Mouse (Mus musculus): ENCODE measurements around the gene Xrcc2. TPM values are rescaled to one million over a fixed set of nuclear protein-coding genes. Genes with fewer than 3 reads are reported as not detected.
A peak's percentile ranks its signal among the peaks of the same experiment; 100 is the strongest.
"Not testable (repeated sequence)": the region's sequence is repeated elsewhere in the genome, so short reads cannot be mapped to it uniquely, and the experiment has no call there.

Xrcc2 gene
- polyA plus RNA-seq, 1 experiment from 2014 or later, result 9.5 TPM

GRCm38 (mm10) chr5:25723016-25723415 lies 17.4 kb upstream of the Xrcc2 start:
- 76% methylated on average over 2 of the region's 2 CpGs for WGBS
- H3K4me2 ChIP-seq (replicated peaks), result no peak overlapping the region
- H3K4me3 ChIP-seq, result no peak overlapping the region
- no peaks in the 10 kb centered on the region for H3K27me3 ChIP-seq
- no peaks in the 10 kb centered on the region for H3K9me3 ChIP-seq (replicated peaks)
- no peak for ATAC-seq (ENCODE audit: low FRiP score)
- H3K27ac ChIP-seq, result no peak overlapping the region
- no peaks in the 10 kb centered on the region for H3K4me1 ChIP-seq
- H3K36me3 ChIP-seq, result no peaks in the 10 kb centered on the region
- H3K9ac ChIP-seq, result no peak overlapping the region

- no peaks in the 10 kb centered on the region for H3K36me3 ChIP-seq
- H3K9ac ChIP-seq, result no peak overlapping the region
- H3K27me3 ChIP-seq, result no peaks in the 10 kb centered on the region
- H3K27ac ChIP-seq, result no peak overlapping the region
- WGBS, result 85% methylated on average over 4 of the region's 4 CpGs
- H3K9me3 ChIP-seq (replicated peaks), result no peaks in the 10 kb centered on the region
- ATAC-seq (ENCODE audit: low FRiP score), result no peak
- H3K4me2 ChIP-seq (replicated peaks), result no peak overlapping the region
- no peak overlapping the region for H3K4me3 ChIP-seq
- no peaks in the 10 kb centered on the region for H3K4me1 ChIP-seq
Measured at GRCm38 (mm10) chr5:25719390-25719789, 13.8 kb upstream of the Xrcc2 start.

DNA sequence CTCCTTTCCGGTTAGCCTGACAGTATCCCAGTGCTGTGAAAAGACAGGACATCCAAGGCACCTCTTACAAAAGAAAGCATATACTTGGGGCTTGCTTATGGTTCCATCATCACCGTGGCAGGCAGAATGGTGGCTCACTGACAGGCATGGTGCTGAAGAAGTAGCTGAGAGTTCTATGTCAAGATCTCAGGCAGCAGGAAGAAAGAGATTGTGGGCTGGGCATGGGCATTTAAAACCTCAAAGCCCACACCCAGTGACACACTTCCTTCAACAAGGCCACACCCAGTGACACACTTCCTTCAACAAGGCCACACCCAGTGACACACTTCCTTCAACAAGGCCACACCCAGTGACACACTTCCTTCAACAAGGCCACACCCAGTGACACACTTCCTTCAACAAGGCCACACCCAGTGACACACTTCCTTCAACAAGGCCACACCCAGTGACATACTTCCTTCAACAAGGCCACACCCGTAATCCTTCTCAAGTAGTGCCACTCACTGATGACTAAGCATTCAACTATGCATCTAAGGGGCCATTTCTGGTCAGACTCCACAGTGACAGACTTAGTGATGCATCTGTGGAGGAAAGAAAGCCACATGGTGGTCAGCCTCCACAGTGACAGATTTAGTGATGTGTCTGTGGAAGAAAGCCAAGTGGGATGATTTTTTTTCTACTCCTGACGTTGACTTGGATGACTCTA lies 7.5 kb upstream of the Xrcc2 start:
- not testable (repeated sequence) for H3K9me3 ChIP-seq (replicated peaks); ATAC-seq (ENCODE audit: low FRiP score); H3K9ac ChIP-seq; H3K4me3 ChIP-seq; H3K27me3 ChIP-seq; H3K4me1 ChIP-seq; H3K36me3 ChIP-seq; H3K27ac ChIP-seq; H3K4me2 ChIP-seq (replicated peaks)
- WGBS, result 95% methylated on average over 4 of the region's 4 CpGs

- Histone ChIP-seq H3K4me3 (peak overlapping the region; percentile 86), H3K9me3 (replicated peaks) (no peaks in the 10 kb centered on the region), H3K27ac (peak overlapping the region; percentile 75), H3K9ac (peak overlapping the region; percentile 82), H3K4me2 (replicated peaks) (peak overlapping the region; percentile 68), H3K27me3 (no peaks in the 10 kb centered on the region), H3K36me3 (0 out of 2 replicates have a peak, but pooled peaks cover 9% of the 10 kb centered on the region), H3K4me1 (peaks cover 9% of the 10 kb centered on the region)
- peak; percentile 59 for ATAC-seq (ENCODE audit: low FRiP score)
- 23% methylated on average over 19 of the region's 19 CpGs for WGBS
Measured at GRCm38 (mm10) chr5:25704702-25705566, 691 bp downstream of the Xrcc2 start.

GRCm38 (mm10) chr5:25697941-25698340 lies 7.7 kb downstream of the Xrcc2 start:
- Histone ChIP-seq H3K27me3 (no peaks in the 10 kb centered on the region), H3K27ac (no peak overlapping the region), H3K4me2 (replicated peaks) (no peak overlapping the region), H3K9ac (no peak overlapping the region), H3K9me3 (replicated peaks) (no peaks in the 10 kb centered on the region), H3K36me3 (0 out of 2 replicates have a peak, but pooled peaks cover 9% of the 10 kb centered on the region), H3K4me3 (no peak overlapping the region), H3K4me1 (no peaks in the 10 kb centered on the region)
- ATAC-seq (ENCODE audit: low FRiP score), result no peak
- 86% methylated on average over 7 of the region's 7 CpGs for WGBS

- WGBS, result 94% methylated on average over 7 of the region's 7 CpGs
- Histone ChIP-seq H3K4me3 (no peak overlapping the region), H3K4me2 (replicated peaks) (no peak overlapping the region), H3K9me3 (replicated peaks) (no peaks in the 10 kb centered on the region), H3K4me1 (no peaks in the 10 kb centered on the region), H3K9ac (no peak overlapping the region), H3K36me3 (peaks cover 10% of the 10 kb centered on the region), H3K27ac (no peak overlapping the region), H3K27me3 (no peaks in the 10 kb centered on the region)
- no peak for ATAC-seq (ENCODE audit: low FRiP score)
Measured at GRCm38 (mm10) chr5:25696256-25696655, 9.4 kb downstream of the Xrcc2 start.

GRCm38 (mm10) chr5:25695786-25696185 lies 9.8 kb downstream of the Xrcc2 start:
- no peaks in the 10 kb centered on the region for H3K4me1 ChIP-seq
- H3K27me3 ChIP-seq, result no peaks in the 10 kb centered on the region
- no peak overlapping the region for H3K4me2 ChIP-seq (replicated peaks)
- ATAC-seq (ENCODE audit: low FRiP score), result no peak
- no peak overlapping the region for H3K9ac ChIP-seq
- no peaks in the 10 kb centered on the region for H3K9me3 ChIP-seq (replicated peaks)
- no peak overlapping the region for H3K4me3 ChIP-seq
- WGBS, result 82% methylated on average over 6 of the region's 6 CpGs
- no peak overlapping the region for H3K27ac ChIP-seq
- peaks cover 15% of the 10 kb centered on the region for H3K36me3 ChIP-seq

DNA sequence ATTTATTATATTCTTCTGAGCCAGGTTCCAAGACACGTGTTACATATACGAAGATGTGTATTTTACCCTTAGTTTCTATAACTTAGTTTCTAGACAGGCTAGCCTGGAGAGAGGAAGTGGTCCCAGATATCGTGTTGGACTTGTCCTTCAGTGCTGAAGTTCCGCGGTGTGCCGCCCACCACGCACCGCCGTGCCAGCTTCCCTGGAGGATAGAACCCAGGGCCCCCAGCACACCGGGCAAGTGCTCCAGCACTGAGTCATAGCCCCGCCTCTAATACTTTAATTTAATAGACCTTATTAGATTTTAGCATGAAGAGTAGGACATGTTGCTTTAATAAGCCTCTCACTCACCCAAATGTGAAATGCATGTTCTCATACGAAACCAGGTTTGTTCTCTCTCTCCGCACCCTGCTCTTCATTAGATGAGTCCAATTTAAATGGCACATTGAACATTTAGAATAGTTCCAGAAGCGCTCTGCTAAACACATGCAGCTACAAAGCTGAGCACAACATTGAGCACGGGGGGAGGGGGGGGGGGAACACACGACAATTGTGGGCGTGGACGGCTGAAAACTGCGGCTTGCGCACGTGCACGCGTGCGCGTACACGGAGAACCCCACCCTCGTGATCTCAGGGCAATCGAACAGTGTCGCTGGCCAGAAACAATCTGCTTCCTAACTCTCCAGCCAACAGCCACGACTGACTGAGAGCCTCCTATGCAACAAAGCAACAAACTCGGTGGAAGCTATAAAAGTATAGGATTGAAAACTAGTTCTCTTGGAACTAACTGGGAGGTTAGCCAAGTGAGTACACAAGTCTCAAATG lies 33.7 kb downstream of the Xrcc2 start:
- H3K9me3 ChIP-seq (replicated peaks), result no peaks in the 10 kb centered on the region
- no peaks in the 10 kb centered on the region for H3K4me1 ChIP-seq
- H3K27ac ChIP-seq, result no peak overlapping the region
- H3K36me3 ChIP-seq, result 0 out of 2 replicates have a peak, but pooled peaks cover 3% of the 10 kb centered on the region
- no peak overlapping the region for H3K4me3 ChIP-seq
- no peak for ATAC-seq (ENCODE audit: low FRiP score)
- H3K4me2 ChIP-seq (replicated peaks), result no peak overlapping the region
- WGBS, result 91% methylated on average over 31 of the region's 31 CpGs
- H3K9ac ChIP-seq, result no peak overlapping the region
- no peaks in the 10 kb centered on the region for H3K27me3 ChIP-seq

GRCm38 (mm10) chr5:25671051-25671450 lies 34.6 kb downstream of the Xrcc2 start:
- Histone ChIP-seq H3K9ac (no peak overlapping the region), H3K4me3 (no peak overlapping the region), H3K4me2 (replicated peaks) (no peak overlapping the region), H3K27ac (no peak overlapping the region), H3K36me3 (no peaks in the 10 kb centered on the region), H3K9me3 (replicated peaks) (no peaks in the 10 kb centered on the region), H3K4me1 (peaks cover 6% of the 10 kb centered on the region), H3K27me3 (no peaks in the 10 kb centered on the region)
- no peak for ATAC-seq (ENCODE audit: low FRiP score)
- 50% methylated on average over 3 of the region's 3 CpGs for WGBS

GRCm38 (mm10) chr5:25668306-25668705 lies 37.3 kb downstream of the Xrcc2 start:
- H3K36me3 ChIP-seq, result no peaks in the 10 kb centered on the region
- no peaks in the 10 kb centered on the region for H3K27me3 ChIP-seq
- no peak overlapping the region for H3K4me3 ChIP-seq
- 88% methylated on average over 9 of the region's 9 CpGs for WGBS
- H3K9ac ChIP-seq, result no peak overlapping the region
- ATAC-seq (ENCODE audit: low FRiP score), result no peak
- H3K27ac ChIP-seq, result no peak overlapping the region
- H3K4me1 ChIP-seq, result peaks cover 8% of the 10 kb centered on the region
- H3K9me3 ChIP-seq (replicated peaks), result no peaks in the 10 kb centered on the region
- H3K4me2 ChIP-seq (replicated peaks), result no peak overlapping the region

- H3K9ac ChIP-seq, result no peak overlapping the region
- peaks cover 8% of the 10 kb centered on the region for H3K4me1 ChIP-seq
- no peaks in the 10 kb centered on the region for H3K9me3 ChIP-seq (replicated peaks)
- no peaks in the 10 kb centered on the region for H3K27me3 ChIP-seq
- H3K36me3 ChIP-seq, result no peaks in the 10 kb centered on the region
- no peak for ATAC-seq (ENCODE audit: low FRiP score)
- H3K4me3 ChIP-seq, result no peak overlapping the region
- WGBS, result 81% methylated on average over 9 of the region's 9 CpGs
- no peak overlapping the region for H3K4me2 ChIP-seq (replicated peaks)
- no peak overlapping the region for H3K27ac ChIP-seq
Measured at GRCm38 (mm10) chr5:25666684-25667083, 38.9 kb downstream of the Xrcc2 start.

- H3K4me2 ChIP-seq (replicated peaks), result no peak overlapping the region
- H3K9ac ChIP-seq, result no peak overlapping the region
- H3K4me3 ChIP-seq, result no peak overlapping the region
- H3K27ac ChIP-seq, result no peak overlapping the region
- no peaks in the 10 kb centered on the region for H3K9me3 ChIP-seq (replicated peaks)
- 44% methylated on average over 4 of the region's 4 CpGs for WGBS
- ATAC-seq (ENCODE audit: low FRiP score), result peak; percentile 48; the same call in 1 of the 2 replicates
- H3K36me3 ChIP-seq, result no peaks in the 10 kb centered on the region
- H3K4me1 ChIP-seq, result peaks cover 8% of the 10 kb centered on the region
- H3K27me3 ChIP-seq, result no peaks in the 10 kb centered on the region
Measured at GRCm38 (mm10) chr5:25666108-25666507, 39.5 kb downstream of the Xrcc2 start.
